17 mouse cellular contexts compared by ENCODE assay signal in the genomic region with DNA sequence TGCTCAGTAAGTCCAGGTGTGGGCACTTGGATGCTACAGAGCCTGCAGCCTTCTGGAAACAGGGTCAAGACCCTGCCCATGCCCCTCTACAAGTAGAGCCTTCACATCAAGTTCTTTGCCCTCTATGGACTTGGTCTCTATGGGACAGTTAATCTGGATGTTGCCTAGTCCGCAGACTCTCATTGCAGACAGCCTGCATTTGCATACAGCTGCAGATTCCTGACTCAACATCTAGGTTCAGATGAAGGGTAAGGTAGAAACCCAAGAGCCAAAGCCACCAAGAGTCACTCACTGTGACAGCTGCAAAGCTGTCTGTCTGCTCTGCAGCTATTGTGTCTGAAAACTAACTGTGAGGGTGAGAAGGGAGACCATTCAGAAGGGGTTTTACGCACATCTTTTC.
DNase-seq lines count a peak whose midpoint lies in the region; ATAC-seq and TF ChIP-seq lines count a peak whose summit lies in the region.
"Had no signal": no experiment of that assay in that cellular context is flagged by ENCODE, and none has a peak within 500 bp of the region (broad histone marks: within the 10 kb centered on the region; RNA-seq: fewer than 3 reads in every experiment).

No protein-coding gene starts in this region.

- no peak for TF ChIP-seq EP300 in lung, postnatal 0 days (IDR thresholded peaks at IDR 0.05)
- TF ChIP-seq EP300 in CH12.LX (IDR thresholded peaks at IDR 0.05; ENCODE audit: low read length): peak; percentile 81

- dilution Hi-C loops in CH12.LX (cut with MboI; ENCODE audit: extremely low pct_ligation_motif_present, extremely low pct_unique_long_range_greater_than_20kb, low sequenced_read_pairs): no loop called here

- H3K9me3 ChIP-seq in heart, embryonic 12.5 days (replicated peaks): no peaks in the 10 kb centered on the region
- H3K9me3 ChIP-seq in lung, embryonic 14.5 days (ENCODE audit: low read depth, low read length): no peaks in the 10 kb centered on the region
- H3K9me3 ChIP-seq in lung, postnatal 0 days (ENCODE audit: low read length): no peaks in the 10 kb centered on the region
- H3K9me3 ChIP-seq in CH12.LX (replicated peaks; ENCODE audit: low read length): no peaks in the 10 kb centered on the region
- H3K9me3 ChIP-seq: embryonic facial prominence, embryonic 12.5 days; kidney, embryonic 15.5 days; limb, embryonic 12.5 days had no signal

- H3K36me3 ChIP-seq in heart, embryonic 12.5 days: no peaks in the 10 kb centered on the region
- no peaks in the 10 kb centered on the region for H3K36me3 ChIP-seq in lung, embryonic 14.5 days (ENCODE audit: insufficient read depth)
- H3K36me3 ChIP-seq in lung, postnatal 0 days (ENCODE audit: insufficient read depth, low read length): no peaks in the 10 kb centered on the region
- peaks cover 10 to 12% of the 10 kb centered on the region in 2 experiments for H3K36me3 ChIP-seq in CH12.LX (replicated peaks in 1 of 2; ENCODE audit: control insufficient read depth in 1 of 2, insufficient read depth in 1 of 2, low read length in 1 of 2)
- H3K36me3 ChIP-seq: embryonic facial prominence, embryonic 12.5 days; kidney, embryonic 15.5 days; limb, embryonic 12.5 days had no signal

- peaks cover 3% of the 10 kb centered on the region for H3K79me2 ChIP-seq in CH12.LX (replicated peaks; ENCODE audit: control insufficient read depth, extremely low read depth, insufficient read depth, poor library complexity, severe bottlenecking)

- in situ Hi-C loops in CH12.LX (cut with MboI; ENCODE audit: low pct_ligation_motif_present, low pct_unique_long_range_greater_than_20kb, low sequenced_read_pairs): loop anchor here (10.0 kb wide), 1 partner anchor 62 kb away; no protein-coding TSS in a partner anchor

- peak overlapping the region; percentile 57 for H3K27ac ChIP-seq in heart, embryonic 12.5 days (ENCODE audit: poor library complexity, severe bottlenecking)
- H3K27ac ChIP-seq in lung, embryonic 14.5 days (ENCODE audit: low read depth): 0 out of 2 replicates have a peak overlapping the region, but pooled peaks have one; percentile 2
- H3K27ac ChIP-seq in lung, postnatal 0 days (ENCODE audit: low read length): no peak overlapping the region
- peak overlapping the region; percentile 24; the same call in 1 of the 2 replicates for H3K27ac ChIP-seq in CH12.LX (ENCODE audit: insufficient read depth, low read depth)
- H3K27ac ChIP-seq: embryonic facial prominence, embryonic 12.5 days; hindbrain, postnatal 0 days; kidney, embryonic 15.5 days; left cerebral cortex, adult 2 months; limb, embryonic 12.5 days; liver, embryonic 14.5 days had no signal

- TF ChIP-seq RAD21 in CH12.LX (IDR thresholded peaks at IDR 0.05; ENCODE audit: low read depth, low read length): peak; percentile 3

- peak overlapping the region; percentile 33 for H3K4me2 ChIP-seq in heart, embryonic 12.5 days
- H3K4me2 ChIP-seq in lung, embryonic 14.5 days: no peak overlapping the region
- H3K4me2 ChIP-seq in lung, postnatal 0 days (replicated peaks; ENCODE audit: low read depth, low read length): no peak overlapping the region
- H3K4me2 ChIP-seq in CH12.LX (ENCODE audit: insufficient read depth, low read depth, poor library complexity, severe bottlenecking): peak overlapping the region; percentile 79
- H3K4me2 ChIP-seq: embryonic facial prominence, embryonic 12.5 days; kidney, embryonic 15.5 days; limb, embryonic 12.5 days had no signal

- H3K4me1 ChIP-seq in heart, embryonic 12.5 days (replicated peaks): peaks cover 47% of the 10 kb centered on the region
- no peaks in the 10 kb centered on the region for H3K4me1 ChIP-seq in lung, embryonic 14.5 days (ENCODE audit: insufficient read depth)
- H3K4me1 ChIP-seq in lung, postnatal 0 days (ENCODE audit: insufficient read depth, low read depth, low read length): no peaks in the 10 kb centered on the region
- peaks cover 15 to 28% of the 10 kb centered on the region in 2 experiments for H3K4me1 ChIP-seq in CH12.LX (ENCODE audit: control insufficient read depth in 1 of 2, insufficient read depth in 2 of 2)

- no peak overlapping the region for H3K9ac ChIP-seq in heart, embryonic 12.5 days
- H3K9ac ChIP-seq in lung, embryonic 14.5 days: no peak overlapping the region
- H3K9ac ChIP-seq in lung, postnatal 0 days (replicated peaks; ENCODE audit: low read depth): no peak overlapping the region
- no peak overlapping the region for H3K9ac ChIP-seq in CH12.LX (ENCODE audit: insufficient read depth, low read depth)
- H3K9ac ChIP-seq: embryonic facial prominence, embryonic 12.5 days; kidney, embryonic 15.5 days; limb, embryonic 12.5 days; liver, embryonic 14.5 days had no signal

- DNase-seq in heart, postnatal 14 days: no peak
- no peak for DNase-seq in lung, embryonic 14.5 days
- DNase-seq in lung, postnatal 0 days (ENCODE audit: low spot score): no peak
- DNase-seq in CH12.LX (ENCODE audit: extremely low read depth): peak; percentile 90
- DNase-seq in embryo, embryonic 10.5 days (ENCODE audit: low spot score): peak; percentile 23
- no peak for DNase-seq in adrenal gland, adult 2 months
- DNase-seq: adrenal gland, postnatal 25 days; cerebellum, adult 9-11 months; retina, postnatal 1 day; thymus, adult 2 months had no signal

- no peak for TF ChIP-seq CTCF in lung, embryonic 14.5 days (IDR thresholded peaks at IDR 0.05; ENCODE audit: low read depth)
- TF ChIP-seq CTCF in lung, postnatal 0 days (IDR thresholded peaks at IDR 0.05): no peak
- TF ChIP-seq CTCF in CH12.LX (conservative IDR thresholded peaks at IDR 0.05 in 1 of 2, IDR thresholded peaks at IDR 0.05 in 1 of 2; ENCODE audit: low read depth in 2 of 2, low read length in 2 of 2): no peak

- peak; percentile 43; the same call in 1 of the 2 replicates for TF ChIP-seq POLR2A in CH12.LX (IDR thresholded peaks at IDR 0.05; ENCODE audit: low read depth, low read length)

- WGBS in heart, embryonic 12.5 days: 73% methylated on average over 2 of the region's 2 CpGs
- 85% methylated on average over 2 of the region's 2 CpGs for WGBS in lung, embryonic 14.5 days
- 90% methylated on average over 2 of the region's 2 CpGs for WGBS in lung, postnatal 0 days

- H3K4me3 ChIP-seq in heart, embryonic 12.5 days: no peak overlapping the region
- H3K4me3 ChIP-seq in lung, embryonic 14.5 days (ENCODE audit: low read depth, low read length): no peak overlapping the region
- H3K4me3 ChIP-seq in lung, postnatal 0 days (ENCODE audit: low read depth, low read length): no peak overlapping the region
- no peak overlapping the region for H3K4me3 ChIP-seq in CH12.LX (replicated peaks in 1 of 3; ENCODE audit: low read depth in 2 of 3, low read length in 2 of 3, poor library complexity in 1 of 3)
- H3K4me3 ChIP-seq: embryonic facial prominence, embryonic 12.5 days; kidney, embryonic 15.5 days; left cerebral cortex, adult 2 months; limb, embryonic 12.5 days had no signal

- intact Hi-C loops in heart, postnatal 14 days (cut with DNase I): no loop called here

- ATAC-seq in heart, embryonic 12.5 days (ENCODE audit: insufficient number of reproducible peaks, low FRiP score): no peak
- no peak for ATAC-seq in lung, embryonic 14.5 days (ENCODE audit: insufficient read depth)
- ATAC-seq in lung, postnatal 0 days: no peak
- ATAC-seq: hindbrain, postnatal 0 days had no signal

- no peaks in the 10 kb centered on the region for H3K27me3 ChIP-seq in heart, embryonic 12.5 days (replicated peaks)
- H3K27me3 ChIP-seq in lung, embryonic 14.5 days (ENCODE audit: insufficient read depth, low read length): no peaks in the 10 kb centered on the region
- H3K27me3 ChIP-seq in lung, postnatal 0 days (replicated peaks; ENCODE audit: insufficient read depth, low read length): no peaks in the 10 kb centered on the region
- H3K27me3 ChIP-seq in CH12.LX (replicated peaks): no peaks in the 10 kb centered on the region
- H3K27me3 ChIP-seq: embryonic facial prominence, embryonic 12.5 days; kidney, embryonic 15.5 days; limb, embryonic 12.5 days had no signal

TF ChIP-seq in CH12.LX, 34 proteins besides CTCF, POLR2A, EP300 and RAD21 (continues in another document):
- TF ChIP-seq SMC3 (IDR thresholded peaks at IDR 0.05; ENCODE audit: low read depth, low read length) (0 out of 2 replicates have a peak, but pooled peaks have one; percentile 6), MEF2A (IDR thresholded peaks at IDR 0.05; ENCODE audit: borderline replicate concordance, low read depth, low read length) (peak; percentile 59), E2F4 (IDR thresholded peaks at IDR 0.05; ENCODE audit: insufficient replicate concordance, low read depth, low read length) (no peak), TBP (conservative IDR thresholded peaks at IDR 0.05; ENCODE audit: low read depth, low read length) (peak; percentile 90), UBTF (IDR thresholded peaks at IDR 0.05; ENCODE audit: low read depth, low read length) (no peak), RCOR1 (conservative IDR thresholded peaks at IDR 0.05; ENCODE audit: low read depth, low read length) (peak; percentile 17; the same call in 1 of the 2 replicates), MYC (IDR thresholded peaks at IDR 0.05; ENCODE audit: low read depth, low read length) (0 out of 2 replicates have a peak, but pooled peaks have one; percentile 34), ZMIZ1 (IDR thresholded peaks at IDR 0.05; ENCODE audit: low read depth, low read length) (no peak), USF1 (IDR thresholded peaks at IDR 0.05; ENCODE audit: low read depth, low read length) (no peak), MAX (IDR thresholded peaks at IDR 0.05; ENCODE audit: low read length) (no peak), TCF12 (IDR thresholded peaks at IDR 0.05; ENCODE audit: low read depth, low read length) (peak; percentile 83), IRF4 (IDR thresholded peaks at IDR 0.05; ENCODE audit: low read depth, low read length) (peak; percentile 73), JUN (IDR thresholded peaks at IDR 0.05; ENCODE audit: insufficient read depth, low read depth, low read length) (0 out of 2 replicates have a peak, but pooled peaks have one; percentile 26), MAFK (IDR thresholded peaks at IDR 0.05; ENCODE audit: insufficient replicate concordance, low read length) (peak; percentile 90), MXI1 (IDR thresholded peaks at IDR 0.05; ENCODE audit: low read depth, low read length) (no peak), JUND (conservative IDR thresholded peaks at IDR 0.05; ENCODE audit: low read depth, low read length) (0 out of 2 replicates have a peak, but pooled peaks have one; percentile 24), ELF1 (IDR thresholded peaks at IDR 0.05; ENCODE audit: low read depth, low read length) (no peak), HCFC1 (IDR thresholded peaks at IDR 0.05; ENCODE audit: low read depth, low read length) (peak; percentile 38; the same call in 1 of the 2 replicates), PAX5 (IDR thresholded peaks at IDR 0.05; ENCODE audit: low read length) (no peak), CHD1 (IDR thresholded peaks at IDR 0.05; ENCODE audit: low read depth, low read length) (no peak), ZC3H11A (IDR thresholded peaks at IDR 0.05; ENCODE audit: low read depth, low read length) (no peak), MAZ (IDR thresholded peaks at IDR 0.05; ENCODE audit: low read depth, low read length) (no peak), ZKSCAN1 (IDR thresholded peaks at IDR 0.05; ENCODE audit: borderline replicate concordance, low read depth, low read length) (no peak)

Comparison
In these comparisons a context has a peak if more than half of its experiments do, and no peak if none do; other contexts are left out.
1. H3K4me2 ChIP-seq: peak in heart, embryonic 12.5 days (single experiment) and CH12.LX (single experiment); none in lung, embryonic 14.5 days (single experiment) and lung, postnatal 0 days (single experiment).
2. DNase-seq: peak in CH12.LX (single experiment) and embryo, embryonic 10.5 days (single experiment); none in heart, postnatal 14 days (0 of 2), lung, embryonic 14.5 days (single experiment), lung, postnatal 0 days (single experiment) and adrenal gland, adult 2 months (single experiment).